Mouse (Mus musculus): ENCODE measurements around the gene Fhod1.

- TF ChIP-seq CTCF (IDR thresholded peaks at IDR 0.05; ENCODE audit: insufficient read depth, low read length): no peak
- TF ChIP-seq POLR2A (IDR thresholded peaks at IDR 0.05; ENCODE audit: borderline replicate concordance, extremely low read depth, low read depth, low read length): no peak
These were observed 820 bp upstream of the Fhod1 start, which contains the start of gene Slc9a5 for GRCm38 (mm10) chr8:105348450-105349095.

Measured in lung, adult 2 months (tissue).